Mouse (Mus musculus): ENCODE measurements around the gene Spindoc. TPM values are rescaled to one million over a fixed set of nuclear protein-coding genes. Genes with fewer than 3 reads are reported as not detected.

The Spindoc gene
- polyA plus RNA-seq, 1 experiment = 10.3 TPM

- no peaks in the 10 kb centered on the region for H3K4me1 ChIP-seq (ENCODE audit: control insufficient read depth, insufficient read depth, insufficient read length)
- no peaks in the 10 kb centered on the region; the same call in 1 of the 2 replicates for H3K27me3 ChIP-seq (ENCODE audit: control insufficient read depth, insufficient read depth, low read length)
- no peak for DNase-seq (ENCODE audit: low read depth in 1 of 2, low spot score in 2 of 2)
- TF ChIP-seq CTCF (IDR thresholded peaks at IDR 0.05; ENCODE audit: extremely low read depth, insufficient read depth, insufficient read length, insufficient replicate concordance) = no peak
- 0 out of 2 replicates have a peak, but pooled peaks cover 1% of the 10 kb centered on the region for H3K36me3 ChIP-seq (ENCODE audit: control insufficient read depth, insufficient read depth, low read length)
- H3K27ac ChIP-seq (ENCODE audit: insufficient read depth, low read length) = no peak overlapping the region
- no peak overlapping the region for H3K4me3 ChIP-seq (ENCODE audit: extremely low read depth, insufficient read depth, insufficient read length)
- WGBS = 70% methylated on average over 6 of the region's 6 CpGs
Measured at GRCm38 (mm10) chr19:7353636-7354035, 29.2 kb downstream of the Spindoc start.

- Histone ChIP-seq H3K27ac (ENCODE audit: insufficient read depth, low read length) (no peak overlapping the region), H3K4me3 (ENCODE audit: extremely low read depth, insufficient read depth, insufficient read length) (no peak overlapping the region), H3K4me1 (ENCODE audit: control insufficient read depth, insufficient read depth, insufficient read length) (no peaks in the 10 kb centered on the region), H3K27me3 (ENCODE audit: control insufficient read depth, insufficient read depth, low read length) (no peaks in the 10 kb centered on the region; the same call in 1 of the 2 replicates), H3K36me3 (ENCODE audit: control insufficient read depth, insufficient read depth, low read length) (0 out of 2 replicates have a peak, but pooled peaks cover 1% of the 10 kb centered on the region)
- no peak for DNase-seq (ENCODE audit: low read depth in 1 of 2, low spot score in 2 of 2)
- no peak for TF ChIP-seq POLR2A (IDR thresholded peaks at IDR 0.05; ENCODE audit: low read depth, low read length)
- no peak for TF ChIP-seq CTCF (IDR thresholded peaks at IDR 0.05; ENCODE audit: extremely low read depth, insufficient read depth, insufficient read length, insufficient replicate concordance)
- WGBS = 93% methylated on average over 11 of the region's 11 CpGs
Measured at GRCm38 (mm10) chr19:7352809-7353495, 29.8 kb downstream of the Spindoc start.

GRCm38 (mm10) chr19:7349993-7350392 lies 32.8 kb downstream of the Spindoc start:
- H3K4me3 ChIP-seq (ENCODE audit: extremely low read depth, insufficient read depth, insufficient read length) = no peak overlapping the region
- no peaks in the 10 kb centered on the region for H3K36me3 ChIP-seq (ENCODE audit: control insufficient read depth, insufficient read depth, low read length)
- WGBS = 90% methylated on average over 1 of the region's 1 CpGs
- TF ChIP-seq CTCF (IDR thresholded peaks at IDR 0.05; ENCODE audit: extremely low read depth, insufficient read depth, insufficient read length, insufficient replicate concordance) (no peak), POLR2A (IDR thresholded peaks at IDR 0.05; ENCODE audit: low read depth, low read length) (no peak)
- no peak for DNase-seq (ENCODE audit: low read depth in 1 of 2, low spot score in 2 of 2)
- no peak overlapping the region for H3K27ac ChIP-seq (ENCODE audit: insufficient read depth, low read length)
- no peaks in the 10 kb centered on the region for H3K4me1 ChIP-seq (ENCODE audit: control insufficient read depth, insufficient read depth, insufficient read length)
- H3K27me3 ChIP-seq (ENCODE audit: control insufficient read depth, insufficient read depth, low read length) = no peaks in the 10 kb centered on the region; the same call in 1 of the 2 replicates

GRCm38 (mm10) chr19:7345235-7345755 lies 37.5 kb downstream of the Spindoc start:
- no peak overlapping the region for H3K27ac ChIP-seq (ENCODE audit: insufficient read depth, low read length)
- H3K4me3 ChIP-seq (ENCODE audit: extremely low read depth, insufficient read depth, insufficient read length) = no peak overlapping the region
- TF ChIP-seq POLR2A (IDR thresholded peaks at IDR 0.05; ENCODE audit: low read depth, low read length) (no peak), CTCF (IDR thresholded peaks at IDR 0.05; ENCODE audit: extremely low read depth, insufficient read depth, insufficient read length, insufficient replicate concordance) (peak; percentile 73; the same call in 1 of the 2 replicates)
- no peaks in the 10 kb centered on the region for H3K36me3 ChIP-seq (ENCODE audit: control insufficient read depth, insufficient read depth, low read length)
- peaks cover 1% of the 10 kb centered on the region; the same call in 1 of the 2 replicates for H3K4me1 ChIP-seq (ENCODE audit: control insufficient read depth, insufficient read depth, insufficient read length)
- WGBS = 28% methylated on average over 4 of the region's 4 CpGs
- H3K27me3 ChIP-seq (ENCODE audit: control insufficient read depth, insufficient read depth, low read length) = no peaks in the 10 kb centered on the region; the same call in 1 of the 2 replicates
- DNase-seq (ENCODE audit: low read depth in 1 of 2, low spot score in 2 of 2) = peak in 1 of 2 experiments; percentile 22

GRCm38 (mm10) chr19:7342646-7343045 lies 40.1 kb downstream of the Spindoc start:
- H3K4me1 ChIP-seq (ENCODE audit: control insufficient read depth, insufficient read depth, insufficient read length) = peaks cover 21% of the 10 kb centered on the region; the same call in 1 of the 2 replicates
- WGBS = 83% methylated on average over 2 of the region's 2 CpGs
- TF ChIP-seq CTCF (IDR thresholded peaks at IDR 0.05; ENCODE audit: extremely low read depth, insufficient read depth, insufficient read length, insufficient replicate concordance) (no peak), POLR2A (IDR thresholded peaks at IDR 0.05; ENCODE audit: low read depth, low read length) (no peak)
- H3K27ac ChIP-seq (ENCODE audit: insufficient read depth, low read length) = no peak overlapping the region
- DNase-seq (ENCODE audit: low read depth in 1 of 2, low spot score in 2 of 2) = no peak
- H3K27me3 ChIP-seq (ENCODE audit: control insufficient read depth, insufficient read depth, low read length) = no peaks in the 10 kb centered on the region
- H3K36me3 ChIP-seq (ENCODE audit: control insufficient read depth, insufficient read depth, low read length) = no peaks in the 10 kb centered on the region
- no peak overlapping the region for H3K4me3 ChIP-seq (ENCODE audit: extremely low read depth, insufficient read depth, insufficient read length)

GRCm38 (mm10) chr19:7341512-7342397 lies 41.0 kb downstream of the Spindoc start, which contains the start of gene Mark2:
Mark2 (minus strand) TSS chr19:7341860.
- Histone ChIP-seq H3K4me3 (ENCODE audit: extremely low read depth, insufficient read depth, insufficient read length) (peak within 1 kb of the TSS; percentile 67), H3K4me1 (ENCODE audit: control insufficient read depth, insufficient read depth, insufficient read length) (peaks cover 28% of the 10 kb centered on the region; the same call in 1 of the 2 replicates), H3K27ac (ENCODE audit: insufficient read depth, low read length) (peak within 1 kb of the TSS; percentile 72), H3K27me3 (ENCODE audit: control insufficient read depth, insufficient read depth, low read length) (no peaks in the 10 kb centered on the region), H3K36me3 (ENCODE audit: control insufficient read depth, insufficient read depth, low read length) (no peaks in the 10 kb centered on the region)
- peak; percentile 99 for DNase-seq (ENCODE audit: low read depth in 1 of 2, low spot score in 2 of 2)
- WGBS = 2% methylated on average over 63 of the region's 63 CpGs
- TF ChIP-seq CTCF (IDR thresholded peaks at IDR 0.05; ENCODE audit: extremely low read depth, insufficient read depth, insufficient read length, insufficient replicate concordance) = no peak
- peak; percentile 40; the same call in 1 of the 2 replicates for TF ChIP-seq POLR2A (IDR thresholded peaks at IDR 0.05; ENCODE audit: low read depth, low read length)

Measured in spleen, adult 2 months (tissue).